Mouse (Mus musculus): ENCODE data around the gene Krt28.

DNA sequence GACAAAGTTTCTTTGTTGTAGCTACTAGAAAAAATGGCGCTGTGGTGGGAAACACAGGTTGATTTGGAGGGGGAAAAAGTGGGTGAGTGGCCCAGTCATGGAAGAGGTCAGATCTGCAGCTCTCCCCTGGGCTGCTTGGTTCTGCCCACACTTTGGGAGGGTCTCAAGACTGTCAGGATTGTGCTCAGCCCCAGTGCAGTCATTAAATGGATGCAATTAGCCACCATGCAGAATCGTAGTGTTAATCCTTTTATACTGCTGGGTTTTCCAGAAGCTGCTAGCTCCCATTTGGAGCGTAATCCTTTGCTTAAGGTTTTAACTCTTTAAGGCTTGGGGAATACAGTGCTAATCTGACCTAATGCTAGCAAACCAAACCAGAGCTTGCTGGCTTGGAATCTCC is 21.3 kb upstream of the Krt28 start:
- TF ChIP-seq GATA1 (IDR thresholded peaks at IDR 0.05; ENCODE audit: low read length) (no peak), TAL1 (IDR thresholded peaks at IDR 0.05; ENCODE audit: low read length) (no peak)

All from erythroblast, embryonic 14.5 days (primary cell).